Mouse (Mus musculus): ENCODE measurements at regions not wholly inside any gene's neighbourhood (a gene's known extent, or its start where the extent isn't known, plus 50 kb on each side); places are given as distances from the start of the nearest gene placed in this dataset.

- TF ChIP-seq CTCF (IDR thresholded peaks at IDR 0.05; ENCODE audit: insufficient read depth, low read length) (no peak), POLR2A (IDR thresholded peaks at IDR 0.05; ENCODE audit: borderline replicate concordance, extremely low read depth, low read depth, low read length) (no peak)
Measured at GRCm38 (mm10) chr8:10866696-10867395, 141.4 kb downstream of the Irs2 start.

Measured in lung, adult 2 months (tissue).